Mouse (Mus musculus) limb, embryonic 10.5 days (tissue): ENCODE results near the gene Scoc. TPM values are rescaled to one million over a fixed set of nuclear protein-coding genes. Genes with fewer than 3 reads are reported as not detected.
A peak's percentile ranks its signal among the peaks of the same experiment; 100 is the strongest.
"Not testable (repeated sequence)": the region's sequence is repeated elsewhere in the genome, so short reads cannot be mapped to it uniquely, and the experiment has no call there.

Source experiments
- DNase-seq: peaks from one replicate; pipeline ENCODE4 v3.0.0-alpha.2; 2017; ENCODE audit warnings: low spot score
- H3K27ac ChIP-seq: fragments of 300-500 bp; sonication (generic); 2 replicates; pipeline ENCODE4 v1.5.1; 2016; ENCODE audit warnings: mild to moderate bottlenecking
- H3K27me3 ChIP-seq: fragments of 300-500 bp; sonication (generic); 2 replicates; pipeline ENCODE4 v1.6.1; 2016; ENCODE audit warnings: low read depth, mild to moderate bottlenecking; ENCODE audit not compliant: poor library complexity, severe bottlenecking
- H3K36me3 ChIP-seq: fragments of 300-500 bp; sonication (generic); 2 replicates; pipeline ENCODE4 v1.6.1; 2016; ENCODE audit warnings: mild to moderate bottlenecking, moderate library complexity
- H3K4me1 ChIP-seq: fragments of 300-500 bp; sonication (generic); 2 replicates; pipeline ENCODE4 v1.6.1; 2016
- H3K4me3 ChIP-seq: fragments of 300-500 bp; sonication (generic); 2 replicates; pipeline ENCODE4 v1.5.1; 2016; ENCODE audit warnings: mild to moderate bottlenecking, moderate library complexity
- H3K9me3 ChIP-seq: fragments of 300-500 bp; sonication (generic); replicated peaks from 2 replicates; pipeline ENCODE4 v1.6.1; 2016; ENCODE audit warnings: mild to moderate bottlenecking
- WGBS: fragments of 180-500 bp; shearing (Covaris S2); methylation state at CpG from one replicate; pipeline ENCODE4 v1.1.7; 2016; 5-methylcytosine and 5-hydroxymethylcytosine counted together
- polyA plus RNA-seq: library from polyadenylated mRNA; unstranded; fragments of >200 nt; fragmentation: Nextera tagmentation; extraction: Ambion mirVana; gene quantifications from 2 replicates; pipeline ENCODE4 v1.2.1, GENCODE M21; 2016

Gene Scoc
- 97.0 and 97.6 TPM in 2 replicates for polyA plus RNA-seq

DNA sequence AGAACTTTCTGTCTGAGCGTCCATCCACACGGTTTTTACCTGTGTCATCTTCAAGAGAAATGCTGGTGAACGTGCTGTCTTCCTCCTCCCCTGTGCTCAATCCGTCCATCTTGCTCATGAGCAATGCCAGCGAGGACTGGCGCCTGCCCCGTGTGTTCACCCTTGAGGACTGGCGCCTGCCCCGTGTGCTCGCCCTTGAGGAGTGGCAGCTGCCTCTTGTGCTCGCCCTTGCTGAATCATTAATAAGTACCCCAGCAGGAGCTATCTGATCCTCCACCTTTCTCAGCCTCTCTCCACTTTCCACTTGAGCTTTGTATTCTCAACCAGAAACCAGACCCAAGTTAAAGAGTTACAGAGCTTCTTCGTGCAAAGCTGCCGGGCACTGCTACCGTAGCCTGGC lies at the start of gene Scoc:
Gene Scoc (minus strand): TSS at position 170 of the 400 bp plus-strand sequence.
- H3K36me3 ChIP-seq, result no peaks in the 10 kb centered on the region
- H3K4me3 ChIP-seq, result no peak within 1 kb of the TSS
- H3K27me3 ChIP-seq, result no peaks in the 10 kb centered on the region
- no peaks in the 10 kb centered on the region for H3K4me1 ChIP-seq
- 88% methylated on average over 14 of the region's 14 CpGs for WGBS
- DNase-seq, result no peak
- no peaks in the 10 kb centered on the region for H3K9me3 ChIP-seq
- H3K27ac ChIP-seq, result no peak within 1 kb of the TSS

DNA sequence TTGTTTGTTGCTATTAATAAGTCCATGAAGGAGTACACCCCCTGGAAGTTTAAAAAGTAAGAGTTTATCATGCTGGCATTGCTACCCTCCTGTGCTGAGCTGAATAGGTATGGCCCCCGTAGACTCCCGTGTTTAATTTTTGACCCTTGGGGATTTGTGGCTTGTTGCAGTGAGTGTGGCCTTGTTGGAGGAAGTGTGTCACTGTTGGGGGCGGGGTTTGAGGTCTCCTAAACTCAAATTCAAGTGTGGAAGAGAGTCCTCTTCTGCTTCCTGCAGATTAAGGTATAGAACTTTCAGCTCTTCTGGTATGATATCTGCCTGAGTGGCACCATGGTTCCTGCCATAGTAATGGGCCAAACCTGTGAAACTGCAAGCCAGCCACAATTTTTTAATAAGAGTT lies 1.4 kb upstream of the Scoc start:
- Histone ChIP-seq H3K9me3 (no peaks in the 10 kb centered on the region), H3K36me3 (no peaks in the 10 kb centered on the region), H3K27me3 (no peaks in the 10 kb centered on the region), H3K27ac (no peak overlapping the region), H3K4me3 (no peak overlapping the region), H3K4me1 (no peaks in the 10 kb centered on the region)
- WGBS, result 79% methylated on average over 3 of the region's 3 CpGs
- DNase-seq, result no peak

DNA sequence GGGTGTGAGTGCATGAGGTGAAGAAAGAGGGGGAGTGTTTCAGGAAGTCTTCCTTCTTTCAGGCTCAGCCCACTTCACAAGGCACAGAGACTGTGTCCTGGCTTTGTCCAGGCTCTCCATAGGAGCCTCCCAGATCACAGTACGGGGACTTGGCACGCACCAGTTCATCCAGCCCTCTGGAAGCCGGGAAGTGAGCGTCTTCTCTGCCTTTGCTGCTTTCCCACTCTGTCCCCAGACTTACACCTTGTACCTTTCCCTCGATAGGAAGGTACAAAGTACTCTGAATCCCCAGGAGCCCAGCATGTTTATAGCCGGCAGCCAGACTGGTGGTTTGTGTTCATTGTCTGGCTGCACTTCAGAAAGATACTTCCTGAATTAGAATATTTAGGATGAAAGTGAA lies 1.1 kb downstream of the Scoc start:
- no peaks in the 10 kb centered on the region for H3K9me3 ChIP-seq
- no peak overlapping the region for H3K27ac ChIP-seq
- no peaks in the 10 kb centered on the region for H3K36me3 ChIP-seq
- no peaks in the 10 kb centered on the region for H3K27me3 ChIP-seq
- WGBS, result 72% methylated on average over 6 of the region's 6 CpGs
- no peaks in the 10 kb centered on the region for H3K4me1 ChIP-seq
- no peak overlapping the region for H3K4me3 ChIP-seq
- DNase-seq, result no peak

DNA sequence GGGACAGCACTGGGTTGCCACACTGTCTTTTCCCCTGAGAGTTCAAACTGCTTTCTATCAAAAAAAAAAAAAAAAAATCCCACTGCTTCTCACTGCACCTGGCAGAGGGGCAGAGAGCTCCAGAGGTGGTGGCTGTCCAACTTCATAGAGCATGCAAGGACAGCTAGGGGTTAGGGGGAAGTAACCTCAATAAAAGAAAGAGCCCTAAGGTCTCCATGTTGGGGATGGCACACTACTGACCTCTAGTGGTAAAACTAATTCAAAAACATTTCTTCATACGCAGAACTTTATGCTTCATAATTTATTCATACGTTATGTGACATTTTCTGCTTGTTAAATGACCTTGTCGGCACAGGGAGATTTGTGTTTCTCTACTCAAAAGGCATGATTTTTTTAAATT lies 7.1 kb downstream of the Scoc start:
- H3K27ac ChIP-seq, result no peak overlapping the region
- H3K4me3 ChIP-seq, result no peak overlapping the region
- H3K27me3 ChIP-seq, result no peaks in the 10 kb centered on the region
- WGBS, result 29% methylated on average over 3 of the region's 3 CpGs
- no peaks in the 10 kb centered on the region for H3K4me1 ChIP-seq
- DNase-seq, result no peak
- H3K9me3 ChIP-seq, result no peaks in the 10 kb centered on the region
- no peaks in the 10 kb centered on the region for H3K36me3 ChIP-seq

DNA sequence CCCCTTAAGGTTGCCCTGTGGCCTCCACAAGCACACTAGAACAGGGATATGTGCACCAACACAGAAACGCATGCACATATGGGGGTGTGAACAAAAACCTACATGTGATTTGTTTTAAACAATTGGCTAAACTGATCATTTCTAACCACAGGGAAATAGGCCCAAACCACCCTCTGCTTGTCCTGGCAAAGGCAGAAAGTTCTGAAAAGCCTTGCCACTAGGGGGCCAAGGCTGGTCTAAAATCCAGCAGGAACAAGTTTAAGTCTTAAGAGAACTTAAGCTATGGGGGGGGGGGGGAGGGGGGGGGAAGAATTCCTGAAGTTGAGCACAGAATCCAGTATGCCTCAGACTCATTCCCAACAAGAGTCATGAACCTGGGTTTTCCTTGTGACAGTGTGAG lies 8.2 kb downstream of the Scoc start:
- DNase-seq, result peak; percentile 47
- WGBS, result 86% methylated on average over 1 of the region's 1 CpGs
- Histone ChIP-seq H3K27me3 (no peaks in the 10 kb centered on the region), H3K4me1 (no peaks in the 10 kb centered on the region), H3K4me3 (no peak overlapping the region), H3K27ac (no peak overlapping the region), H3K36me3 (no peaks in the 10 kb centered on the region), H3K9me3 (no peaks in the 10 kb centered on the region)

DNA sequence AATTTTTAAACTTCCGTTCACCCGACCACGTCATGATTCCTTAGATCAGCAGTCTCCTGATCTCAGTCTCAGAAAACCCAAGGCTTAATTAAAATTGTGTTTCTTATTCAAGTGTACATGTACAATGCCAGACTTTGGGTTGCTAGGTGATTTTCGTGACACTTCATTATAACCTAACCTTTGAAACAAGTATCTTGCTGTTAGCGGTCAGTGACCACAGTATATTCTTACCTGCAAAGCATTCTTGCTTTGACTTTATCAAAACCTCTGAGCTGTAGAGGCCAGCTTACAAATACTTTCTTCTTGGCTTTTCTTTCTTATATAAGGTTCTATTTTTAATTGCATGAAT lies 15.2 kb downstream of the Scoc start:
- 41% methylated on average over 5 of the region's 5 CpGs for WGBS

DNA sequence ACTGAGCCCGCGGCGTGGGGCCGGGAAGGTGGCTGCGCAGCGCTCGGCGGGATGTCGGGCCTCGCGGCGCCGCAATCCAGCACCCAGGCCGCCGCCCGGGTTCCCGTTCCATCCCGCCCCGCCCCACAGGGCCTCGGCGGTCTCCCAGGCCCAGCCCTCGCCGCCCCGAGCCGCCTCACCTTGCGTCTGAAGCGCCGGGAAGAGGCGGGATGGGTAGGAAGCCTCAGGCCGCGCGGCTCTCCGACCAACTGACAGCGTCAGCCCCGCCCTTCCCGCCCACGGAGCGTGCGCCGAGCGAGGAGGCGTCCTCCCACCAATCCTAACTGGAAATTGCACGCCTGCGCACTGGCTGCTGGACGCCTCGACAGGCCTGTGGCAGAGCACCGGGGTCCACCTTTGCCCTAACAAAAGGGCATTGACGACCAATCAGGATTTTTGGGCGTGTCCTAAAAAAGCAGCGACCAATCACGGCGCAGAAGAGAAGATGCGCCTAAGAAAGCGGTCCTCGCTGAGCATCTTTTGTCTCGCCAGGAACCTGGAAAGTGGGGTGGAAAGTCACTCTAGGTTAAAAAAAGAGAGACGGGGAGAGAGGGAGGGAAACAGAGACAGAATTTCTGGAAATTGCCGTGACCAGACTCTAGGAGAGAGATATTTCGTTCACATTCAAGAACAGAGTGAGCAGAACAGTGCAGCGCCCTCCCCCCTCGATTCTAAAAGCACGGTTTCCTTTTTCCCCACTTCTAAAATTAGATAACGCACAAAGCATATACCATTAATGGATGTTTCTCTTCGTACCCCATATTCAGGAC lies 15.7 kb downstream of the Scoc start:
- 1% methylated on average over 63 of the region's 64 CpGs for WGBS
- H3K9me3 ChIP-seq, result no peaks in the 10 kb centered on the region
- peak overlapping the region; percentile 95 for H3K27ac ChIP-seq
- H3K36me3 ChIP-seq, result peaks cover 7% of the 10 kb centered on the region
- peak; percentile 99 for DNase-seq
- H3K27me3 ChIP-seq, result no peaks in the 10 kb centered on the region
- peaks cover 14% of the 10 kb centered on the region for H3K4me1 ChIP-seq
- H3K4me3 ChIP-seq, result peak overlapping the region; percentile 94

More for the DNA sequence above, 15.2 kb downstream of the Scoc start:
- Histone ChIP-seq H3K27me3 (no peaks in the 10 kb centered on the region), H3K4me1 (peaks cover 14% of the 10 kb centered on the region), H3K27ac (peak overlapping the region; percentile 95), H3K9me3 (no peaks in the 10 kb centered on the region), H3K4me3 (peak overlapping the region; percentile 94), H3K36me3 (peaks cover under 1% of the 10 kb centered on the region)
- no peak for DNase-seq

DNA sequence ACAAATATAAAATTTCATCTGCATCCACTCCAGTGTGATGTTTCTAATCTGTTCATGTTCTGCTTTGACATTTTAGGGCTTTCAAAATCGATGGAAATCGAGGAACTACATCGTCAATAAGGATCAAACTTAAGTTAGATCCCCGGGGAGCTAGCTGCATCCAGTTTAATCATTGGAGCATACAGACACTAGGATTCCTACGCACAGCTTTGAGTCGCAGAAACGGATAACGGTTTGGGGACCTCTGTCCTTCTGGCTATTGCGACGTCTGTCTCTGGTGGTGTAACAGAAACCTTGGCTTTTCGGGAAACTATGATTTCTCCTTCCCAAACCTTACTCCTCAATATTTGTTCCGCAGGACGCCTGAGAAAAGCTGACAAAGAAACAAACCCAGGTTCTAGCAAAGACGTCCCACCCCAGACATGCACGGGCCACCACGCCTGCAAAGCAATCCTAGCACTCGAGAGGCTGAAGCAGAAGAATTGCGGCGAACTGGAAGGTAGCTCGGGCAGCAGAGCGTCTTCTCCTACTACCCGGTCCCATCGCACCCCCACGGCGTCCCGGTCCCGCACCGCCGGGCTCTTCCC lies 16.4 kb downstream of the Scoc start:
- Histone ChIP-seq H3K27me3 (no peaks in the 10 kb centered on the region), H3K27ac (peak overlapping the region; percentile 95), H3K4me3 (peak overlapping the region; percentile 94), H3K36me3 (peaks cover 14% of the 10 kb centered on the region), H3K4me1 (peaks cover 14% of the 10 kb centered on the region), H3K9me3 (no peaks in the 10 kb centered on the region)
- DNase-seq, result no peak
- WGBS, result 2% methylated on average over 29 of the region's 29 CpGs

DNA sequence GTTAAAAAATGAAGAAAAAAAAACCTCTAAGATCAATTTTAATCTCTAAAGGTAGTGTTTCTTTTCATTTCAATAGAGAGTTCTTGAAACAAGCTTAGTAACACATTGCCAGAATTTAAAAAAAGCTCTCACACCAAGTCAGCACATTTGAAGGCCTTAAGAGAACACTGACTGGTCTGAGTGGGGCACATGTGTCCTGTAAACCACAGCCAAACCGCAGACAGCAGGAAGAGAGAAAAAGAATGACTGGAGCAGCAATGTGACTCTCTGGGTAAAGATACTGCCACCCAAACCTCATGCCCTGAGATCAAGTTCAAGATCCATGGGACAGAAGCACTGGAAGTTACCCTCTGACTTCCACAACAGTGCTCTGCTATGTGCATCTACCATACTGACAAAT lies 21.1 kb downstream of the Scoc start:
- Histone ChIP-seq H3K4me3 (no peak overlapping the region), H3K27me3 (no peaks in the 10 kb centered on the region), H3K36me3 (peaks cover 41% of the 10 kb centered on the region), H3K27ac (no peak overlapping the region), H3K4me1 (peaks cover 10% of the 10 kb centered on the region), H3K9me3 (no peaks in the 10 kb centered on the region)
- WGBS, result 81% methylated on average over 1 of the region's 1 CpGs
- DNase-seq, result no peak

DNA sequence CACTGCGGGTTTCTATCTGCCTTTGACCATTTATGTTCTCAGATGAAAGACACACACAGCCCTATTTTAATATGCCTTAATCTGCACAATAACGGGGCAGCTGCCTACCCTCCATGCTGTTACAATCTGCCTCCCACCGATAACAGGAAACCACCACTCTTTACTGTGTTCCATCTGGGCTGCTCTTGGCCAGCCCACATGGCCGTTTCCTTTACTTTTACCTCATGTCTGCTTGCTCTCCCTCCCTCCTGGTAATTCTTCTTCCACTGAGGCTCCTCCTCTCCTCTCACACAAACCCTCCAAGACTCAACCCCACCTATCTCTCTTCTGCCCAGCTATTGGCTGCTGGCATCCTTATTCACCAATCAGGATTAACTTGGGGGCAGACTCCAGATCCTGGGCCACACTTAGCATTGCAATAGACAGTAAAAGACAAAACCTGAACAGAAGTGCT lies 29.1 kb downstream of the Scoc start:
- Histone ChIP-seq H3K4me3 (no peak overlapping the region), H3K27me3 (no peaks in the 10 kb centered on the region)
- no peak for DNase-seq

DNA sequence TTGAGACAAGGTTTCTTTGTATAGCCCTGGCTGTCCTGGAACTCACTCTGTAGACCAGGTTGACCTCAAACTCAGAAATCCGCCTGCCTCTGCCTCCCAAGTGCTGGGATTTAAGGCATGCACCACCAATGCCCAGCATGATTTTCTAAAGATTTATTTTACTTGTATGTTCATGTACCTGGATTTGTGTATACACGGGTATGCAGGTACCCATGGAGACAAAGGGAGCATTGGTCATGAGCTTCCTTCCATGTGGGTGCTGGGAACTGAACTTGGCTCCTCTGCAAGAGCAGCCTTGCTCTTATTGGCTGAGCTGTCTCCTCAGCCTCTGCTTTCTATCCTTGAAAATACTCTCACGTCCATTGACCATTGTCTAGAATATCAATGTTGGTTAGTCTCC lies 29.6 kb downstream of the Scoc start:
- not testable (repeated sequence) for DNase-seq, H3K9me3 ChIP-seq, H3K27me3 ChIP-seq, H3K4me3 ChIP-seq, H3K27ac ChIP-seq, H3K4me1 ChIP-seq
- 88% methylated on average over 3 of the region's 3 CpGs for WGBS
- H3K36me3 ChIP-seq, result peaks cover 10% of the 10 kb centered on the region

More for the DNA sequence above, 29.1 kb downstream of the Scoc start:
- H3K36me3 ChIP-seq, result peaks cover 15% of the 10 kb centered on the region
- WGBS, result 68% methylated on average over 4 of the region's 4 CpGs
- H3K27ac ChIP-seq, result no peak overlapping the region
- H3K4me1 ChIP-seq, result no peaks in the 10 kb centered on the region
- no peaks in the 10 kb centered on the region for H3K9me3 ChIP-seq

DNA sequence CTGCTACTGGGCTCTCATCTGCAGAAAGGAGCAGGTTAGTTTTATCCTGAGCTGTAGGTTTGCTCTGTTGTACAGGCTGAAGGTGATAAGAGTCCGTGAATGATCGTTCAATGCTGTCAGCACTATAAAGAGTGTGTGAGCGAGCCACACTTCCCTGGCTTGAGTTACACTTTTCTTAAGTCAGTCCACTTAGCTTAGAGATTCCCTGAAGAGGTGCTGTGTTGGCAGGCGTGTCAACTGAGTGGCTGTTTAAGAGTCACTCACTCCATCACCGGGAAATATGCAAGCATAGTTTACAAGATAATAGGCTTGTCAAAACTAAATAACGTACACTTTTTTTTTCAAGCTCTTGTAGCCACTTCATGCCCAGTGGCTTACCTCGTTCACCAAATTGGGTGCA lies 31.2 kb downstream of the Scoc start:
- Histone ChIP-seq H3K36me3 (no peaks in the 10 kb centered on the region), H3K27me3 (no peaks in the 10 kb centered on the region), H3K27ac (no peak overlapping the region), H3K4me1 (no peaks in the 10 kb centered on the region), H3K9me3 (no peaks in the 10 kb centered on the region), H3K4me3 (no peak overlapping the region)
- 86% methylated on average over 7 of the region's 7 CpGs for WGBS
- DNase-seq, result no peak

DNA sequence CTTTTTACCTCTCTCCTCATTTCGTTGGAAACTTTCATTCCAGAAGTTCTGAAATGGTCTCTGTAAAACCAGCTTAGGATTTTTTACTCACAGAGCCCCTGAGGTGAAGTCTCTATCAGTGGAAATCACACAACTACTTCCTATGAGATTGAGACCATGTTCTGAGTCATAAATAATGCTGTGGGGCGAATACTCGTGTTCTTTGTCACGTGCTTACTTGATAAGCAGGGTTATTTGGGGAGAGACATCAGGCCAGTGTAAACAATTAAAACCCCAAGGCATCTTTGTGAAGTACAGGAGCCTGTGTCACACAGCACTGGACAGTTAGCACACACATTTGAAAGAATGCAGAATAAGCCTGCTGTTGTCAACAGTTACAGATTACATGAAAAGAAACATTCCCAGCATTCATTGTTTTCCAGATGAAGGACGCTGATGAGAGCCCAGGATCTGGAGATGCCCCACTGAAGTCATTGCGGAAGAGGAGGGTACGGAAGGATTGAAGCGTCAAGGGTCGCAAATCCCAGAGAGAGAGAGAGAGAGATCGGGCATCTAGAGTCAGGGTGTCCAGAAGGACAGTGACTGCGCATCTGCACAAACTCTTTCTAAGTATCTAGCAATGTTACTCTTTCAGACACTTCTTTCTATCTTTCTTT lies 32.0 kb downstream of the Scoc start:
- H3K9me3 ChIP-seq, result no peaks in the 10 kb centered on the region
- H3K27me3 ChIP-seq, result no peaks in the 10 kb centered on the region
- no peak for DNase-seq
- no peak overlapping the region for H3K4me3 ChIP-seq
- no peaks in the 10 kb centered on the region for H3K4me1 ChIP-seq
- WGBS, result 82% methylated on average over 11 of the region's 11 CpGs
- no peaks in the 10 kb centered on the region for H3K36me3 ChIP-seq
- no peak overlapping the region for H3K27ac ChIP-seq
